ENCODE assay signal across 16 mouse cellular contexts in genomic region chr17:87875346-87875920, GRCm38 (mm10). TPM values are rescaled to one million over a fixed set of nuclear protein-coding genes. Genes with fewer than 3 reads are reported as not detected.
"Had no signal": no experiment of that assay in that cellular context is flagged by ENCODE, and none has a peak within 500 bp of the region (broad histone marks: within the 10 kb centered on the region; RNA-seq: fewer than 3 reads in every experiment).

No protein-coding gene starts in this region.

- H3K4me2 ChIP-seq: neural tube, embryonic 13.5 days had no signal

- H3K9ac ChIP-seq: liver, embryonic 14.5 days; neural tube, embryonic 13.5 days had no signal

- H3K27me3 ChIP-seq: megakaryocyte, embryonic 14.5 days had no signal

- H3K4me3 ChIP-seq: neural tube, embryonic 13.5 days had no signal

- H3K9me3 ChIP-seq: megakaryocyte, embryonic 14.5 days; neural tube, embryonic 13.5 days had no signal

- H3K27ac ChIP-seq: liver, embryonic 14.5 days; macrophage; neural tube, embryonic 13.5 days; stomach, postnatal 0 days had no signal

- ATAC-seq: inflammation-experienced regulatory T-cells, adult 6 months; intestine, postnatal 0 days; lung, postnatal 0 days had no signal

- DNase-seq: kidney, adult 8-10 months; kidney, postnatal 25 days; lung, adult 2 months; midbrain, embryonic 14.5 days; right cerebral cortex, postnatal 14 days; thymus, postnatal 4 days had no signal

- H3K36me3 ChIP-seq: neural tube, embryonic 13.5 days had no signal

RNA-seq across cellular contexts. Expression of gene Rpl36-ps4, which starts 45.3 kb away (rescaled TPM):
- polyA plus RNA-seq: inflammation-experienced regulatory T-cells, adult 6 months; intestine, postnatal 0 days; kidney, embryonic 16.5 days; limb, embryonic 14.5 days; liver, embryonic 14.5 days; lung, adult 2 months; lung, postnatal 0 days; macrophage; midbrain, embryonic 14.5 days; neural tube, embryonic 13.5 days; stomach, postnatal 0 days had no signal
